Mouse (Mus musculus) myocyte (in vitro differentiated cells): ENCODE measurements around the gene Slc25a22.

Experiments used
- CEBPB ChIP-seq: IDR thresholded peaks from 2 replicates; pipeline ENCODE4 v1.6.1; 2011; ENCODE audit warnings: mild to moderate bottlenecking, moderate library complexity; ENCODE audit not compliant: poor library complexity, insufficient read depth, severe bottlenecking
- E2F4 ChIP-seq: IDR thresholded peaks from one replicate; pipeline ENCODE4 v1.6.1; 2011; ENCODE audit warnings: mild to moderate bottlenecking, control low read depth, moderate library complexity; ENCODE audit not compliant: insufficient read depth
- MAX ChIP-seq: IDR thresholded peaks from one replicate; pipeline ENCODE4 v1.6.1; 2011; ENCODE audit warnings: low read depth, mild to moderate bottlenecking, control low read depth
- MYOD1 ChIP-seq, 3 experiments: IDR thresholded peaks; one replicate each; pipeline ENCODE4 v1.6.1; 2011; ENCODE audit warnings: control low read depth in 2 of 3, low read depth in 2 of 3, mild to moderate bottlenecking in 2 of 3, moderate library complexity in 1 of 3; ENCODE audit not compliant: insufficient read length in 2 of 3, control insufficient read depth in 1 of 3
- MYOG ChIP-seq, 3 experiments: IDR thresholded peaks; one replicate each; pipeline ENCODE4 v1.6.1; 2011; ENCODE audit warnings: control low read depth in 2 of 3, low read depth in 2 of 3, mild to moderate bottlenecking in 2 of 3; ENCODE audit not compliant: insufficient read length in 2 of 3, control insufficient read depth in 1 of 3, insufficient read depth in 1 of 3
- POLR2A ChIP-seq: IDR thresholded peaks from one replicate; pipeline ENCODE4 v1.6.1; 2011; ENCODE audit warnings: low read depth, mild to moderate bottlenecking, control low read depth, moderate library complexity; ENCODE audit not compliant: insufficient read length
- POLR2AphosphoS2 ChIP-seq: IDR thresholded peaks from one replicate; pipeline ENCODE4 v1.6.1; 2011; ENCODE audit warnings: low read depth, control low read depth; ENCODE audit not compliant: insufficient read length
- TCF12 ChIP-seq: IDR thresholded peaks from one replicate; pipeline ENCODE4 v1.6.1; 2011; ENCODE audit warnings: mild to moderate bottlenecking, control low read depth; ENCODE audit not compliant: poor library complexity, insufficient read depth, severe bottlenecking
- TCF3 ChIP-seq: IDR thresholded peaks from one replicate; pipeline ENCODE4 v1.6.1; 2011; ENCODE audit warnings: low read depth, control low read depth; ENCODE audit not compliant: insufficient read length
- USF1 ChIP-seq: IDR thresholded peaks from one replicate; pipeline ENCODE4 v1.6.1; 2011; ENCODE audit warnings: low read depth, mild to moderate bottlenecking, control low read depth, moderate library complexity

- TF ChIP-seq POLR2A (no peak), POLR2AphosphoS2 (peak; percentile 15), TCF12 (no peak), MYOG (IDR thresholded peaks at IDR 0.05; ENCODE audit: control insufficient read depth in 1 of 3, insufficient read depth in 1 of 3, insufficient read length in 2 of 3, low read depth in 2 of 3) (no peak), TCF3 (no peak), MAX (no peak), E2F4 (no peak), MYOD1 (IDR thresholded peaks at IDR 0.05; ENCODE audit: control insufficient read depth in 1 of 3, insufficient read length in 2 of 3, low read depth in 2 of 3) (no peak), CEBPB (no peak), USF1 (no peak)
Observed at GRCm38 (mm10) chr7:141476981-141477370, 39.3 kb upstream of the Slc25a22 start.
